Mouse (Mus musculus) heart, postnatal 0 days (tissue): ENCODE results near the gene Gmppb. TPM values are rescaled to one million over a fixed set of nuclear protein-coding genes. Genes with fewer than 3 reads are reported as not detected.

Source experiments
- ATAC-seq: fragments of 200-750 bp; cut with Nextera tagmentation; 2 replicates; pipeline ENCODE4 v1.8.0; 2017; ENCODE audit warnings: low read depth, moderate number of reproducible peaks, moderate library complexity; ENCODE audit not compliant: insufficient read depth
- DNase-seq: peaks from one replicate; pipeline ENCODE4 v3.0.0-alpha.2; 2016; ENCODE audit warnings: low spot score
- H3K27ac ChIP-seq: fragments of 300-500 bp; sonication (generic); 2 replicates; pipeline ENCODE4 v1.5.1; 2014; ENCODE audit warnings: low read depth, mild to moderate bottlenecking
- H3K27me3 ChIP-seq: fragments of 300-500 bp; sonication (generic); 2 replicates; pipeline ENCODE4 v1.6.1; 2014; ENCODE audit warnings: low read length, mixed read lengths; ENCODE audit not compliant: control insufficient read depth, insufficient read depth
- H3K36me3 ChIP-seq: fragments of 300-500 bp; sonication (generic); replicated peaks from 2 replicates; pipeline ENCODE4 v1.6.1; 2014; ENCODE audit warnings: low read length, mixed read lengths; ENCODE audit not compliant: control insufficient read depth, insufficient read depth
- H3K4me1 ChIP-seq: fragments of 300-500 bp; sonication (generic); 2 replicates; pipeline ENCODE4 v1.6.1; 2014; ENCODE audit warnings: antibody characterized with exemption; ENCODE audit not compliant: control insufficient read depth, insufficient read depth
- H3K4me2 ChIP-seq: fragments of 300-500 bp; sonication (generic); 2 replicates; pipeline ENCODE4 v1.6.1; 2014; ENCODE audit warnings: low read depth, mild to moderate bottlenecking, low read length, moderate library complexity
- H3K4me3 ChIP-seq: fragments of 300-500 bp; sonication (generic); 2 replicates; pipeline ENCODE4 v1.5.1; 2014; ENCODE audit warnings: low read depth, low read length
- H3K9ac ChIP-seq: fragments of 300-500 bp; sonication (generic); replicated peaks from 2 replicates; pipeline ENCODE4 v1.6.1; 2014; ENCODE audit warnings: low read depth, low read length, mixed read lengths
- H3K9me3 ChIP-seq: fragments of 300-500 bp; sonication (generic); replicated peaks from 2 replicates; pipeline ENCODE4 v1.6.1; 2016; ENCODE audit warnings: low read length; ENCODE audit not compliant: control insufficient read depth
- CTCF ChIP-seq: IDR thresholded peaks from 2 replicates; pipeline ENCODE4 v1.5.1; 2016; ENCODE audit warnings: antibody characterized with exemption, control low read depth, low read depth
- EP300 ChIP-seq: IDR thresholded peaks from 2 replicates; pipeline ENCODE4 v1.6.1; 2016; ENCODE audit warnings: antibody characterized with exemption, low read depth
- WGBS: fragments of 180-500 bp; shearing (Covaris S2); extraction: QIAGEN DNeasy Blood & Tissue Kit; methylation state at CpG from one replicate; pipeline ENCODE4 v1.1.7; 2014; 5-methylcytosine and 5-hydroxymethylcytosine counted together
- polyA plus RNA-seq: library from polyadenylated mRNA; unstranded; fragments of >200 nt; fragmentation: Nextera tagmentation; extraction: Ambion mirVana; gene quantifications from 2 replicates; pipeline ENCODE4 v1.2.1, GENCODE M21; 2015
- total RNA-seq: library from RNA; depleted of rRNA; stranded (reverse); fragments of >200 nt; gene quantifications from 2 replicates; pipeline ENCODE4 v1.2.3, GENCODE M21; 2014; ENCODE audit warnings: low replicate concordance

Gene Gmppb
- total and polyA plus RNA-seq, 2 experiments from 2014 or later = 13.1 to 15.7 TPM

- WGBS = 25% methylated on average over 12 of the region's 12 CpGs
- no peak for ATAC-seq
- Histone ChIP-seq H3K4me3 (no peak within 1 kb of the TSS), H3K27ac (no peak within 1 kb of the TSS), H3K4me2 (peak within 1 kb of the TSS; percentile 15; the same call in 1 of the 2 replicates), H3K27me3 (peaks cover 23% of the 10 kb centered on the region), H3K4me1 (peaks cover 3% of the 10 kb centered on the region), H3K9me3 (no peaks in the 10 kb centered on the region), H3K9ac (no peak within 1 kb of the TSS), H3K36me3 (peaks cover 42% of the 10 kb centered on the region)
- no peak for TF ChIP-seq EP300
- no peak for DNase-seq
Observed at GRCm38 (mm10) chr9:108082988-108083431, 34.0 kb downstream of the Gmppb start, which contains the start of gene Rnf123. Gene Rnf123 (minus strand): TSS chr9:108083346.

- DNase-seq (no peak), ATAC-seq (no peak)
- Histone ChIP-seq H3K9me3 (no peaks in the 10 kb centered on the region), H3K27me3 (peaks cover 23% of the 10 kb centered on the region), H3K9ac (no peak overlapping the region), H3K27ac (no peak overlapping the region), H3K36me3 (peaks cover 48% of the 10 kb centered on the region), H3K4me2 (no peak overlapping the region), H3K4me3 (no peak overlapping the region), H3K4me1 (peaks cover 3% of the 10 kb centered on the region)
- 43% methylated on average over 6 of the region's 6 CpGs for WGBS
- TF ChIP-seq CTCF (no peak), EP300 (no peak)
Observed at GRCm38 (mm10) chr9:108083561-108083960, 34.5 kb downstream of the Gmppb start.

- H3K27ac ChIP-seq = no peak overlapping the region
- no peak for TF ChIP-seq CTCF
- no peak for TF ChIP-seq EP300
- no peaks in the 10 kb centered on the region for H3K4me1 ChIP-seq
- H3K4me2 ChIP-seq = no peak overlapping the region
- WGBS = 89% methylated on average over 4 of the region's 4 CpGs
- H3K9me3 ChIP-seq = no peaks in the 10 kb centered on the region
- H3K9ac ChIP-seq = no peak overlapping the region
- no peak for ATAC-seq
- no peak for DNase-seq
- H3K36me3 ChIP-seq = peaks cover 64% of the 10 kb centered on the region
- peaks cover 23% of the 10 kb centered on the region for H3K27me3 ChIP-seq
- H3K4me3 ChIP-seq = no peak overlapping the region
Observed at GRCm38 (mm10) chr9:108085261-108085660, 36.2 kb downstream of the Gmppb start.

- DNase-seq (no peak), ATAC-seq (no peak)
- peaks cover 10% of the 10 kb centered on the region; the same call in 1 of the 2 replicates for H3K4me1 ChIP-seq
- peaks cover 66% of the 10 kb centered on the region for H3K36me3 ChIP-seq
- 96% methylated on average over 7 of the region's 7 CpGs for WGBS
- no peak overlapping the region for H3K27ac ChIP-seq
- no peak for TF ChIP-seq EP300
- no peak for TF ChIP-seq CTCF
- no peaks in the 10 kb centered on the region for H3K9me3 ChIP-seq
- H3K4me2 ChIP-seq = no peak overlapping the region
- H3K9ac ChIP-seq = no peak overlapping the region
- H3K4me3 ChIP-seq = no peak overlapping the region
- H3K27me3 ChIP-seq = no peaks in the 10 kb centered on the region
Observed at GRCm38 (mm10) chr9:108090611-108091120, 41.6 kb downstream of the Gmppb start.

- WGBS = 64% methylated on average over 10 of the region's 10 CpGs
- ATAC-seq (no peak), DNase-seq (no peak)
- no peak for TF ChIP-seq CTCF
- TF ChIP-seq EP300 = no peak
- Histone ChIP-seq H3K36me3 (peaks cover 37% of the 10 kb centered on the region), H3K9ac (peak overlapping the region; percentile 75), H3K9me3 (no peaks in the 10 kb centered on the region), H3K27me3 (no peaks in the 10 kb centered on the region), H3K4me3 (peak overlapping the region; percentile 80), H3K4me2 (peak overlapping the region; percentile 91), H3K27ac (peak overlapping the region; percentile 81; the same call in 1 of the 2 replicates), H3K4me1 (peaks cover 10% of the 10 kb centered on the region; the same call in 1 of the 2 replicates)
Observed at GRCm38 (mm10) chr9:108093586-108093985, 44.5 kb downstream of the Gmppb start.
